Mouse (Mus musculus): ENCODE measurements around the gene Dclre1c.

DNA sequence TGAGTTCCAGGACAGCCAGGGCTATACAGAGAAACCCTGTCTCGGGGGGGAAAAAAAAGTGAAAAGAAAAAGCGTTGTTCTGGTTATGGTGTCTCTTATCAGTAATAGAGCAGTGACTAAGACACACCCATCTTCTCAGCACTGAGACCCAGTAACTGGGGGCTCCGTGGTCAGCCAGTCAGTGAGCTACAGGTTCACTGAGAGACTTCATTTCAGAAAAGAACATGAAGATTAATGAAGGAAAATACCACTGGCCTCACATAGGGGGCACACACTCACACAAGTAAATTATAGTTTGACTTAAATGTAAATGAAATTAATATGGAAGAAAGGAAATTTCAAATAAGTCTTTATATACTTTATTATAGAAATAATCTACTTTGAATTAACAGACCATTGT is 56.3 kb downstream of the Dclre1c start:
- no peak for TF ChIP-seq CTCF (IDR thresholded peaks at IDR 0.05; ENCODE audit: low read depth)
- no peak for TF ChIP-seq EP300 (optimal IDR thresholded peaks at IDR 0.05)
